Mouse (Mus musculus): ENCODE measurements around the gene Sgms2.

GRCm38 (mm10) chr3:131493194-131493593 is 2.0 kb upstream of the Sgms2 start:
- no peak for TF ChIP-seq CTCF (IDR thresholded peaks at IDR 0.05; ENCODE audit: low read depth)
- no peak for TF ChIP-seq EP300 (optimal IDR thresholded peaks at IDR 0.05)
